Comparison of ENCODE assay signal across 13 mouse cellular contexts in genomic region chr9:52244081-52244480, GRCm38 (mm10).
DNase-seq lines count a peak whose midpoint lies in the region; ATAC-seq and TF ChIP-seq lines count a peak whose summit lies in the region.
"Had no signal": no experiment of that assay in that cellular context is flagged by ENCODE, and none has a peak within 500 bp of the region (broad histone marks: within the 10 kb centered on the region; RNA-seq: fewer than 3 reads in every experiment).

No protein-coding gene starts in this region.

- TF ChIP-seq RAD21 in MEL (IDR thresholded peaks at IDR 0.05; ENCODE audit: low read depth, low read length) = no peak

- ATAC-seq in heart, embryonic 12.5 days (ENCODE audit: insufficient number of reproducible peaks, low FRiP score) = no peak
- no peak for ATAC-seq in hindbrain, embryonic 11.5 days (ENCODE audit: low FRiP score)

- TF ChIP-seq POLR2A in heart, adult 2 months (IDR thresholded peaks at IDR 0.05; ENCODE audit: insufficient read depth, low read depth, low read length) = no peak
- TF ChIP-seq POLR2A in MEL (IDR thresholded peaks at IDR 0.05; ENCODE audit: control insufficient read depth in 1 of 2, insufficient read depth in 1 of 2, low read depth in 1 of 2, low read length in 2 of 2, poor library complexity in 1 of 2) = no peak

- no peaks in the 10 kb centered on the region for H3K79me2 ChIP-seq in heart, adult 2 months (replicated peaks; ENCODE audit: control insufficient read depth, insufficient read depth, low read length)
- no peaks in the 10 kb centered on the region for H3K79me2 ChIP-seq in MEL (ENCODE audit: control insufficient read depth, insufficient read depth, low read length, poor library complexity)

- intact Hi-C loops in heart, adult 2 months (cut with DNase I) = no loop called here
- intact Hi-C loops in left cerebral cortex, postnatal 14 days (cut with DNase I) = no loop called here
- intact Hi-C loops in gastrocnemius, adult 2 months (cut with DNase I) = no loop called here

- H3K9me3 ChIP-seq in heart, embryonic 12.5 days (replicated peaks) = no peaks in the 10 kb centered on the region
- H3K9me3 ChIP-seq in MEL (replicated peaks; ENCODE audit: insufficient read depth, low read length) = no peaks in the 10 kb centered on the region
- no peaks in the 10 kb centered on the region for H3K9me3 ChIP-seq in hindbrain, embryonic 11.5 days (ENCODE audit: control insufficient read depth, low read length)
- H3K9me3 ChIP-seq: embryonic facial prominence, embryonic 13.5 days; hindbrain, embryonic 15.5 days; liver, embryonic 13.5 days had no signal

- no peaks in the 10 kb centered on the region for H3K36me3 ChIP-seq in heart, embryonic 12.5 days
- H3K36me3 ChIP-seq in heart, adult 2 months (ENCODE audit: control insufficient read depth, insufficient read depth, low read length) = no peaks in the 10 kb centered on the region
- H3K36me3 ChIP-seq in MEL (ENCODE audit: control insufficient read depth in 1 of 2, insufficient read depth in 2 of 2, low read length in 2 of 2) = peaks cover 0 to 5% of the 10 kb centered on the region in 2 experiments; a peak in 2 of 4 replicates
- H3K36me3 ChIP-seq in hindbrain, embryonic 11.5 days (ENCODE audit: control insufficient read depth, insufficient read depth, low read length) = no peaks in the 10 kb centered on the region
- H3K36me3 ChIP-seq: embryonic facial prominence, embryonic 13.5 days; hindbrain, embryonic 15.5 days; liver, embryonic 13.5 days had no signal

- H3K27ac ChIP-seq in heart, embryonic 12.5 days (ENCODE audit: poor library complexity, severe bottlenecking) = no peak overlapping the region
- no peak overlapping the region for H3K27ac ChIP-seq in heart, adult 2 months
- H3K27ac ChIP-seq in MEL (ENCODE audit: control insufficient read depth, low read depth, low read length) = no peak overlapping the region
- H3K27ac ChIP-seq in gastrocnemius, adult 2 months = no peak overlapping the region
- no peak overlapping the region for H3K27ac ChIP-seq in hindbrain, embryonic 11.5 days (ENCODE audit: low read depth, low read length)
- H3K27ac ChIP-seq: embryonic facial prominence, embryonic 13.5 days; hindbrain, embryonic 15.5 days; liver, embryonic 13.5 days had no signal

- no peak overlapping the region for H3K4me3 ChIP-seq in heart, embryonic 12.5 days
- H3K4me3 ChIP-seq in heart, adult 2 months = no peak overlapping the region
- H3K4me3 ChIP-seq in MEL (ENCODE audit: control insufficient read depth in 1 of 2, insufficient read depth in 1 of 2, low read depth in 2 of 2, low read length in 2 of 2) = no peak overlapping the region
- H3K4me3 ChIP-seq in gastrocnemius, adult 2 months = no peak overlapping the region
- no peak overlapping the region for H3K4me3 ChIP-seq in hindbrain, embryonic 11.5 days (ENCODE audit: low read depth, low read length)
- H3K4me3 ChIP-seq: embryonic facial prominence, embryonic 13.5 days; hindbrain, embryonic 15.5 days; liver, embryonic 13.5 days had no signal

- no peak for TF ChIP-seq CTCF in heart, adult 2 months (IDR thresholded peaks at IDR 0.05)
- no peak for TF ChIP-seq CTCF in MEL (IDR thresholded peaks at IDR 0.05 in 2 of 3, conservative IDR thresholded peaks at IDR 0.05 in 1 of 3; ENCODE audit: control insufficient read depth in 1 of 3, insufficient read depth in 1 of 3, low read depth in 2 of 3, low read length in 3 of 3, poor library complexity in 1 of 3, severe bottlenecking in 1 of 3)
- TF ChIP-seq CTCF in gastrocnemius, adult 2 months (IDR thresholded peaks at IDR 0.05) = no peak

- H3K9ac ChIP-seq in heart, embryonic 12.5 days = no peak overlapping the region
- no peak overlapping the region for H3K9ac ChIP-seq in heart, adult 2 months (ENCODE audit: low read depth, low read length)
- no peak overlapping the region for H3K9ac ChIP-seq in MEL (ENCODE audit: control insufficient read depth, low read depth, low read length, poor library complexity, severe bottlenecking)
- no peak overlapping the region for H3K9ac ChIP-seq in hindbrain, embryonic 11.5 days (ENCODE audit: low read depth, low read length)
- H3K9ac ChIP-seq: embryonic facial prominence, embryonic 13.5 days; hindbrain, embryonic 15.5 days; liver, embryonic 13.5 days had no signal

- 32% methylated on average over 12 of the region's 12 CpGs for WGBS in heart, embryonic 12.5 days
- WGBS in heart, adult 2 months = 42% methylated on average over 12 of the region's 12 CpGs
- WGBS in hindbrain, embryonic 11.5 days = 81% methylated on average over 12 of the region's 12 CpGs

- H3K4me2 ChIP-seq in heart, embryonic 12.5 days = peak overlapping the region; percentile 23
- H3K4me2 ChIP-seq in hindbrain, embryonic 11.5 days (replicated peaks; ENCODE audit: low read depth, low read length) = no peak overlapping the region
- H3K4me2 ChIP-seq: embryonic facial prominence, embryonic 13.5 days; hindbrain, embryonic 15.5 days; liver, embryonic 13.5 days had no signal

- DNase-seq in heart, adult 2 months = no peak
- DNase-seq in 3T3-L1 (ENCODE audit: low read depth, low spot score) = peak; percentile 46
- DNase-seq in MEL (ENCODE audit: low read depth, low spot score) = peak; percentile 60
- peak; percentile 15 to 29 for DNase-seq in left cerebral cortex, postnatal 14 days (ENCODE audit: low spot score in 2 of 2)
- DNase-seq in gastrocnemius, adult 2 months = no peak
- DNase-seq in embryo, embryonic 10.5 days (ENCODE audit: low spot score) = no peak
- no peak for DNase-seq in hindbrain, embryonic 11.5 days (ENCODE audit: low spot score)
- DNase-seq: adrenal gland, postnatal 36 days; cerebellum, postnatal 10 days; liver, embryonic 13.5 days had no signal

- peaks cover 18% of the 10 kb centered on the region; the same call in 1 of the 2 replicates for H3K4me1 ChIP-seq in heart, embryonic 12.5 days (replicated peaks)
- H3K4me1 ChIP-seq in heart, adult 2 months (ENCODE audit: control insufficient read depth, insufficient read depth, low read length) = no peaks in the 10 kb centered on the region
- peaks cover 0 to 13% of the 10 kb centered on the region in 2 experiments; a peak in 2 of 4 replicates for H3K4me1 ChIP-seq in MEL (ENCODE audit: control insufficient read depth in 1 of 2, insufficient read depth in 2 of 2, low read length in 2 of 2)
- H3K4me1 ChIP-seq in hindbrain, embryonic 11.5 days (replicated peaks; ENCODE audit: control insufficient read depth, insufficient read depth, low read length) = no peaks in the 10 kb centered on the region
- H3K4me1 ChIP-seq: liver, embryonic 13.5 days had no signal

- no peaks in the 10 kb centered on the region for H3K27me3 ChIP-seq in heart, embryonic 12.5 days (replicated peaks)
- H3K27me3 ChIP-seq in heart, adult 2 months (ENCODE audit: control insufficient read depth, insufficient read depth, low read length) = no peaks in the 10 kb centered on the region
- peaks cover 0 to 2% of the 10 kb centered on the region in 2 experiments; a peak in 3 of 4 replicates for H3K27me3 ChIP-seq in MEL (ENCODE audit: control insufficient read depth in 1 of 2, insufficient read depth in 2 of 2, low read length in 2 of 2)
- no peaks in the 10 kb centered on the region for H3K27me3 ChIP-seq in hindbrain, embryonic 11.5 days (ENCODE audit: control insufficient read depth, insufficient read depth, low read length)
- H3K27me3 ChIP-seq: embryonic facial prominence, embryonic 13.5 days; hindbrain, embryonic 15.5 days; liver, embryonic 13.5 days had no signal

- no peak for TF ChIP-seq EP300 in heart, adult 2 months (IDR thresholded peaks at IDR 0.05; ENCODE audit: insufficient read depth, low read depth, low read length)
- no peak for TF ChIP-seq EP300 in MEL (IDR thresholded peaks at IDR 0.05; ENCODE audit: low read depth in 1 of 2, low read length in 2 of 2)

TF ChIP-seq in MEL, 35 proteins besides CTCF, POLR2A, EP300 and RAD21:
- TF ChIP-seq POLR2AphosphoS5 (IDR thresholded peaks at IDR 0.05; ENCODE audit: borderline replicate concordance, low read depth, low read length) (no peak), ELF1 (IDR thresholded peaks at IDR 0.05; ENCODE audit: low read depth, low read length) (no peak), MYC (IDR thresholded peaks at IDR 0.05; ENCODE audit: low read depth, low read length) (no peak), GATA1 (IDR thresholded peaks at IDR 0.05; ENCODE audit: low read depth, low read length) (peak; percentile 22; the same call in 1 of the 2 replicates)

Comparison
In these comparisons a context has a peak if more than half of its experiments do, and no peak if none do; other contexts are left out.
1. DNase-seq: peak in 3T3-L1 (single experiment), MEL (single experiment) and left cerebral cortex, postnatal 14 days (2 of 2); none in heart, adult 2 months (0 of 2), gastrocnemius, adult 2 months (single experiment), embryo, embryonic 10.5 days (single experiment) and hindbrain, embryonic 11.5 days (single experiment).